Mouse (Mus musculus): ENCODE data around the gene Bag5.
"Not testable (repeated sequence)": the region's sequence is repeated elsewhere in the genome, so short reads cannot be mapped to it uniquely, and the experiment has no call there.

The Bag5 gene

GRCm38 (mm10) chr12:111737370-111737769, 24.3 kb upstream of the Bag5 start:
- DNase-seq (ENCODE audit: inconsistent age in 2 of 2, low spot score in 1 of 2): no peak

- not testable (repeated sequence) for DNase-seq (ENCODE audit: inconsistent age in 2 of 2, low spot score in 1 of 2)
Observed at GRCm38 (mm10) chr12:111736676-111737075, 23.6 kb upstream of the Bag5 start.

GRCm38 (mm10) chr12:111734912-111735311, 21.9 kb upstream of the Bag5 start:
- no peak for DNase-seq (ENCODE audit: inconsistent age in 2 of 2, low spot score in 1 of 2)

GRCm38 (mm10) chr12:111732921-111733320, 19.9 kb upstream of the Bag5 start:
- DNase-seq (ENCODE audit: inconsistent age in 2 of 2, low spot score in 1 of 2): no peak

- peak; percentile 89 to 93 for DNase-seq (ENCODE audit: inconsistent age in 2 of 2, low spot score in 1 of 2)
Observed at GRCm38 (mm10) chr12:111731822-111732807, 19.1 kb upstream of the Bag5 start.

- DNase-seq (ENCODE audit: inconsistent age in 2 of 2, low spot score in 1 of 2): peak in 1 of 2 experiments; percentile 61
Observed at GRCm38 (mm10) chr12:111727956-111728355, 14.9 kb upstream of the Bag5 start.

GRCm38 (mm10) chr12:111726122-111726463, 13.0 kb upstream of the Bag5 start:
- peak in 1 of 2 experiments; percentile 65 for DNase-seq (ENCODE audit: inconsistent age in 2 of 2, low spot score in 1 of 2)

GRCm38 (mm10) chr12:111725338-111726121, 12.5 kb upstream of the Bag5 start:
- peak in 1 of 2 experiments; percentile 38 for DNase-seq (ENCODE audit: inconsistent age in 2 of 2, low spot score in 1 of 2)

GRCm38 (mm10) chr12:111724638-111725337, 11.7 kb upstream of the Bag5 start:
- DNase-seq (ENCODE audit: inconsistent age in 2 of 2, low spot score in 1 of 2): no peak

- DNase-seq (ENCODE audit: inconsistent age in 2 of 2, low spot score in 1 of 2): peak in 1 of 2 experiments; percentile 67
Observed at GRCm38 (mm10) chr12:111722654-111723053, 9.6 kb upstream of the Bag5 start.

GRCm38 (mm10) chr12:111720222-111720621, 7.2 kb upstream of the Bag5 start:
- no peak for DNase-seq (ENCODE audit: inconsistent age in 2 of 2, low spot score in 1 of 2)

- DNase-seq (ENCODE audit: inconsistent age in 2 of 2, low spot score in 1 of 2): no peak
Observed at GRCm38 (mm10) chr12:111718656-111719055, 5.6 kb upstream of the Bag5 start.

GRCm38 (mm10) chr12:111716505-111716904, 3.4 kb upstream of the Bag5 start:
- no peak for DNase-seq (ENCODE audit: inconsistent age in 2 of 2, low spot score in 1 of 2)

GRCm38 (mm10) chr12:111713880-111714279, 823 bp upstream of the Bag5 start:
- not testable (repeated sequence) for DNase-seq (ENCODE audit: inconsistent age in 2 of 2, low spot score in 1 of 2)

GRCm38 (mm10) chr12:111712476-111712875, 581 bp downstream of the Bag5 start:
- DNase-seq (ENCODE audit: inconsistent age in 2 of 2, low spot score in 1 of 2): peak; percentile 42 to 74

- DNase-seq (ENCODE audit: inconsistent age in 2 of 2, low spot score in 1 of 2): no peak
Observed at GRCm38 (mm10) chr12:111710091-111710490, 3.0 kb downstream of the Bag5 start.

- DNase-seq (ENCODE audit: inconsistent age in 2 of 2, low spot score in 1 of 2): no peak
Observed at GRCm38 (mm10) chr12:111708181-111708580, 4.9 kb downstream of the Bag5 start.

GRCm38 (mm10) chr12:111705186-111705973, 7.7 kb downstream of the Bag5 start:
- peak; percentile 73 to 88 for DNase-seq (ENCODE audit: inconsistent age in 2 of 2, low spot score in 1 of 2)

GRCm38 (mm10) chr12:111704609-111705008, 8.4 kb downstream of the Bag5 start:
- peak; percentile 65 to 77 for DNase-seq (ENCODE audit: inconsistent age in 2 of 2, low spot score in 1 of 2)

GRCm38 (mm10) chr12:111703301-111703700, 9.8 kb downstream of the Bag5 start:
- DNase-seq (ENCODE audit: inconsistent age in 2 of 2, low spot score in 1 of 2): no peak
